Mouse (Mus musculus): ENCODE data around the gene Polr2h. TPM values are rescaled to one million over a fixed set of nuclear protein-coding genes. Genes with fewer than 3 reads are reported as not detected.

Polr2h gene
- polyA plus RNA-seq, 1 experiment from 2014 or later: 147 TPM

- H3K4me3 ChIP-seq (ENCODE audit: low read length): no peak overlapping the region
- H3K27me3 ChIP-seq (ENCODE audit: control insufficient read depth, insufficient read depth, low read length): no peaks in the 10 kb centered on the region
- H3K9ac ChIP-seq (ENCODE audit: low read depth, low read length): no peak overlapping the region
- H3K4me1 ChIP-seq (ENCODE audit: control insufficient read depth, insufficient read depth, low read length): peaks cover 17% of the 10 kb centered on the region; the same call in 1 of the 2 replicates
- no peak overlapping the region for H3K4me2 ChIP-seq (replicated peaks; ENCODE audit: low read depth, low read length)
- H3K36me3 ChIP-seq (ENCODE audit: control insufficient read depth, insufficient read depth, low read length): peaks cover 24% of the 10 kb centered on the region
- no peaks in the 10 kb centered on the region for H3K9me3 ChIP-seq (ENCODE audit: control insufficient read depth, low read length)
- no peak for ATAC-seq (ENCODE audit: low FRiP score, low TSS enrichment)
- 82% methylated on average over 3 of the region's 3 CpGs for WGBS
- H3K27ac ChIP-seq (ENCODE audit: low read depth, low read length): no peak overlapping the region
Measured at GRCm38 (mm10) chr16:20705786-20706185, 11.7 kb upstream of the Polr2h start.

GRCm38 (mm10) chr16:20706407-20707055 is 10.9 kb upstream of the Polr2h start:
- 95% methylated on average over 2 of the region's 2 CpGs for WGBS
- H3K4me2 ChIP-seq (replicated peaks; ENCODE audit: low read depth, low read length): no peak overlapping the region

GRCm38 (mm10) chr16:20708220-20708938 is 9.1 kb upstream of the Polr2h start:
- H3K4me1 ChIP-seq (ENCODE audit: control insufficient read depth, insufficient read depth, low read length): no peaks in the 10 kb centered on the region
- ATAC-seq (ENCODE audit: low FRiP score, low TSS enrichment): peak; percentile 10
- H3K27me3 ChIP-seq (ENCODE audit: control insufficient read depth, insufficient read depth, low read length): no peaks in the 10 kb centered on the region
- H3K4me2 ChIP-seq (replicated peaks; ENCODE audit: low read depth, low read length): no peak overlapping the region
- H3K4me3 ChIP-seq (ENCODE audit: low read length): no peak overlapping the region
- 94% methylated on average over 21 of the region's 21 CpGs for WGBS
- peaks cover 33% of the 10 kb centered on the region for H3K36me3 ChIP-seq (ENCODE audit: control insufficient read depth, insufficient read depth, low read length)
- H3K9me3 ChIP-seq (ENCODE audit: control insufficient read depth, low read length): no peaks in the 10 kb centered on the region
- no peak overlapping the region for H3K9ac ChIP-seq (ENCODE audit: low read depth, low read length)
- H3K27ac ChIP-seq (ENCODE audit: low read depth, low read length): no peak overlapping the region

More at GRCm38 (mm10) chr16:20706407-20707055, 10.9 kb upstream of the Polr2h start:
- Histone ChIP-seq H3K4me3 (ENCODE audit: low read length) (no peak overlapping the region), H3K9ac (ENCODE audit: low read depth, low read length) (no peak overlapping the region), H3K9me3 (ENCODE audit: control insufficient read depth, low read length) (no peaks in the 10 kb centered on the region), H3K4me1 (ENCODE audit: control insufficient read depth, insufficient read depth, low read length) (peaks cover 13% of the 10 kb centered on the region; the same call in 1 of the 2 replicates), H3K27ac (ENCODE audit: low read depth, low read length) (0 out of 2 replicates have a peak overlapping the region, but pooled peaks have one; percentile 1), H3K27me3 (ENCODE audit: control insufficient read depth, insufficient read depth, low read length) (no peaks in the 10 kb centered on the region), H3K36me3 (ENCODE audit: control insufficient read depth, insufficient read depth, low read length) (peaks cover 30% of the 10 kb centered on the region)
- ATAC-seq (ENCODE audit: low FRiP score, low TSS enrichment): no peak

GRCm38 (mm10) chr16:20708939-20709734 is 8.3 kb upstream of the Polr2h start:
- WGBS: 75% methylated on average over 19 of the region's 19 CpGs
- Histone ChIP-seq H3K9me3 (ENCODE audit: control insufficient read depth, low read length) (no peaks in the 10 kb centered on the region), H3K4me3 (ENCODE audit: low read length) (no peak overlapping the region), H3K27me3 (ENCODE audit: control insufficient read depth, insufficient read depth, low read length) (no peaks in the 10 kb centered on the region), H3K36me3 (ENCODE audit: control insufficient read depth, insufficient read depth, low read length) (peaks cover 33% of the 10 kb centered on the region), H3K9ac (ENCODE audit: low read depth, low read length) (no peak overlapping the region), H3K4me1 (ENCODE audit: control insufficient read depth, insufficient read depth, low read length) (no peaks in the 10 kb centered on the region), H3K27ac (ENCODE audit: low read depth, low read length) (no peak overlapping the region), H3K4me2 (replicated peaks; ENCODE audit: low read depth, low read length) (no peak overlapping the region)
- peak; percentile 25 for ATAC-seq (ENCODE audit: low FRiP score, low TSS enrichment)

- ATAC-seq (ENCODE audit: low FRiP score, low TSS enrichment): no peak
- 94% methylated on average over 11 of the region's 11 CpGs for WGBS
- H3K9me3 ChIP-seq (ENCODE audit: control insufficient read depth, low read length): no peaks in the 10 kb centered on the region
Measured at GRCm38 (mm10) chr16:20710370-20710769, 7.1 kb upstream of the Polr2h start.

GRCm38 (mm10) chr16:20710810-20711209 is 6.7 kb upstream of the Polr2h start:
- Histone ChIP-seq H3K9ac (ENCODE audit: low read depth, low read length) (no peak overlapping the region), H3K4me3 (ENCODE audit: low read length) (no peak overlapping the region), H3K36me3 (ENCODE audit: control insufficient read depth, insufficient read depth, low read length) (peaks cover 29% of the 10 kb centered on the region), H3K4me1 (ENCODE audit: control insufficient read depth, insufficient read depth, low read length) (peaks cover 10% of the 10 kb centered on the region; the same call in 1 of the 2 replicates), H3K4me2 (replicated peaks; ENCODE audit: low read depth, low read length) (no peak overlapping the region), H3K27me3 (ENCODE audit: control insufficient read depth, insufficient read depth, low read length) (no peaks in the 10 kb centered on the region), H3K27ac (ENCODE audit: low read depth, low read length) (no peak overlapping the region), H3K9me3 (ENCODE audit: control insufficient read depth, low read length) (no peaks in the 10 kb centered on the region)
- 81% methylated on average over 4 of the region's 4 CpGs for WGBS
- ATAC-seq (ENCODE audit: low FRiP score, low TSS enrichment): no peak

More at GRCm38 (mm10) chr16:20710370-20710769, 7.1 kb upstream of the Polr2h start:
- H3K27me3 ChIP-seq (ENCODE audit: control insufficient read depth, insufficient read depth, low read length): no peaks in the 10 kb centered on the region
- no peak overlapping the region for H3K4me3 ChIP-seq (ENCODE audit: low read length)
- H3K4me2 ChIP-seq (replicated peaks; ENCODE audit: low read depth, low read length): no peak overlapping the region
- H3K27ac ChIP-seq (ENCODE audit: low read depth, low read length): no peak overlapping the region
- peaks cover 33% of the 10 kb centered on the region for H3K36me3 ChIP-seq (ENCODE audit: control insufficient read depth, insufficient read depth, low read length)
- peaks cover 10% of the 10 kb centered on the region; the same call in 1 of the 2 replicates for H3K4me1 ChIP-seq (ENCODE audit: control insufficient read depth, insufficient read depth, low read length)
- H3K9ac ChIP-seq (ENCODE audit: low read depth, low read length): no peak overlapping the region

GRCm38 (mm10) chr16:20712190-20712589 is 5.3 kb upstream of the Polr2h start:
- Histone ChIP-seq H3K4me3 (ENCODE audit: low read length) (no peak overlapping the region), H3K27ac (ENCODE audit: low read depth, low read length) (no peak overlapping the region), H3K36me3 (ENCODE audit: control insufficient read depth, insufficient read depth, low read length) (peaks cover 23% of the 10 kb centered on the region), H3K27me3 (ENCODE audit: control insufficient read depth, insufficient read depth, low read length) (no peaks in the 10 kb centered on the region), H3K4me2 (replicated peaks; ENCODE audit: low read depth, low read length) (no peak overlapping the region), H3K9ac (ENCODE audit: low read depth, low read length) (no peak overlapping the region), H3K4me1 (ENCODE audit: control insufficient read depth, insufficient read depth, low read length) (peaks cover 10% of the 10 kb centered on the region; the same call in 1 of the 2 replicates), H3K9me3 (ENCODE audit: control insufficient read depth, low read length) (no peaks in the 10 kb centered on the region)
- ATAC-seq (ENCODE audit: low FRiP score, low TSS enrichment): no peak
- WGBS: 81% methylated on average over 9 of the region's 9 CpGs

GRCm38 (mm10) chr16:20712889-20713288 is 4.6 kb upstream of the Polr2h start:
- Histone ChIP-seq H3K27ac (ENCODE audit: low read depth, low read length) (no peak overlapping the region), H3K4me2 (replicated peaks; ENCODE audit: low read depth, low read length) (no peak overlapping the region), H3K9me3 (ENCODE audit: control insufficient read depth, low read length) (no peaks in the 10 kb centered on the region), H3K4me3 (ENCODE audit: low read length) (no peak overlapping the region), H3K27me3 (ENCODE audit: control insufficient read depth, insufficient read depth, low read length) (no peaks in the 10 kb centered on the region), H3K4me1 (ENCODE audit: control insufficient read depth, insufficient read depth, low read length) (peaks cover 10% of the 10 kb centered on the region; the same call in 1 of the 2 replicates), H3K9ac (ENCODE audit: low read depth, low read length) (no peak overlapping the region), H3K36me3 (ENCODE audit: control insufficient read depth, insufficient read depth, low read length) (peaks cover 20% of the 10 kb centered on the region)
- no peak for ATAC-seq (ENCODE audit: low FRiP score, low TSS enrichment)
- WGBS: 91% methylated on average over 7 of the region's 7 CpGs

Data from kidney, embryonic 14.5 days (tissue).